Mouse (Mus musculus): ENCODE measurements at regions not wholly inside any gene's neighbourhood (a gene's known extent, or its start where the extent isn't known, plus 50 kb on each side); places are given as distances from the start of the nearest gene placed in this dataset.

DNA sequence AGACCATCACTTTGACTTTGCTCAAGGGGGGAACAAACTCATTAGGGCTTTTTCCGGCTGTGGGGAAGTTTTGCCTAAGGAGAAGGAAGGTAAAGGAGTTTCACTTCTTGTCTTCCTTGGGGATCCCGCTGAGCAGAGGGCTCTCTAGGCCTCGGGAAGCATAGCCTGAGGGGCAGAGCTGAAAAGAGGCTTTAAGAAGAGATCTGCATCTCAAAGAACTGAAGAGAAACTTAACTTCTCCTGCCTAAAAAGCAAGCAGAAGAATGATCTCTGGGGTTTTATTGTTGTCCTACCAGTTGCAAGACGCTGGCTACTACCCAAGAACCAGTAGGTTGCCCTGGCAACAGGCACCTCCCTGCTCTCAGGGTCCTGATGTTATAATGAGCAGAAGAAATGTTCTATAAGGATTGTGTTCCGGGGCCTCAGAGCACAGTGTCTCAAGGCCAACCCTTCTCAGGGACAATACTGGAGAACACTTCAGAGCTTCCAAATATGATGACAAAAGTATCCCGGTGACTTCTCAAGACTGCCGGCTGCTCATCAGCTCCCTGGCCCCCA, 547.8 kb downstream of the Tmem132b start:
- H3K9me3 ChIP-seq (ENCODE audit: control insufficient read depth, low read length): no peaks in the 10 kb centered on the region; the same call in 1 of the 2 replicates
- no peak overlapping the region for H3K27ac ChIP-seq (ENCODE audit: low read length)
- no peak overlapping the region for H3K9ac ChIP-seq (ENCODE audit: low read depth, low read length)
- no peaks in the 10 kb centered on the region for H3K36me3 ChIP-seq (ENCODE audit: control insufficient read depth, insufficient read depth, low read length)
- WGBS: 54% methylated on average over 7 of the region's 7 CpGs
- no peak overlapping the region for H3K4me3 ChIP-seq (ENCODE audit: low read length)
- no peaks in the 10 kb centered on the region for H3K27me3 ChIP-seq (replicated peaks; ENCODE audit: control insufficient read depth, insufficient read depth, low read length)
- no peaks in the 10 kb centered on the region for H3K4me1 ChIP-seq (ENCODE audit: control insufficient read depth, insufficient read depth, low read length)
- ATAC-seq: no peak
- H3K4me2 ChIP-seq (ENCODE audit: low read depth, low read length): no peak overlapping the region

DNA sequence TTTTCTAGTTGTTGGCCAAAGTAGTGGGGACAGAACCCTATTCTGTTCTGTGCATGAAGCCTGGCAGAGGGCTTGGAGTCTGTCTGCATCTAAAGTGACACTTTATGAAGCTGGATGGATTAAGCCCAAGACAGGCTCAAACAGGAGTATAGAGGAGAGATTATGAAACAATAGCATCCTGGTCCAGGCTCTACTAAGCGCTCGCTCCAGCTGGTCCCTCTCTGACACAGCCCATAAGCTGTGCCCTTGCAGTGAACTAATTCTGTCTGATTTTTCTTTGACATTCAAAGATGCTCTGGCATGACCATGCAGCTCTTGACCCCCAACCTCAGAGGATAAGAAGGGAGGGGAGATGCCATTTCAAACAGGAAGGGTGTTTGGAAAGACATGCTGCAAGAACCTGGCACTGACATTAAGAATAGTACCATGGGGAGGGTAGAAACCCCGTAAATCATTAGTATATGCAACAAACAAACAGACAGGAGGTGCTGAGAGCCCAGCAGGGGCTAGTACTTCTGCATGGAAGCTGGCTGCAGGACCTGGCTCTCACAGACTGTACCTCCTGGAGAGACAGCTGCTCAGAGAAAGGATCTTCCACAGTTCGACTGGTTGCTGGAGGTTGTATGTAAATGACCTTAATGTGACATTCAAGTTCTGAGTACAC, 556.8 kb downstream of the Tmem132b start:
- no peak overlapping the region for H3K27ac ChIP-seq (ENCODE audit: low read length)
- H3K27me3 ChIP-seq (replicated peaks; ENCODE audit: control insufficient read depth, insufficient read depth, low read length): no peaks in the 10 kb centered on the region
- H3K36me3 ChIP-seq (ENCODE audit: control insufficient read depth, insufficient read depth, low read length): no peaks in the 10 kb centered on the region
- 64% methylated on average over 4 of the region's 4 CpGs for WGBS
- H3K9ac ChIP-seq (ENCODE audit: low read depth, low read length): no peak overlapping the region
- no peaks in the 10 kb centered on the region for H3K4me1 ChIP-seq (ENCODE audit: control insufficient read depth, insufficient read depth, low read length)
- no peaks in the 10 kb centered on the region for H3K9me3 ChIP-seq (ENCODE audit: control insufficient read depth, low read length)
- H3K4me2 ChIP-seq (ENCODE audit: low read depth, low read length): no peak overlapping the region
- no peak overlapping the region for H3K4me3 ChIP-seq (ENCODE audit: low read length)
- no peak for ATAC-seq

DNA sequence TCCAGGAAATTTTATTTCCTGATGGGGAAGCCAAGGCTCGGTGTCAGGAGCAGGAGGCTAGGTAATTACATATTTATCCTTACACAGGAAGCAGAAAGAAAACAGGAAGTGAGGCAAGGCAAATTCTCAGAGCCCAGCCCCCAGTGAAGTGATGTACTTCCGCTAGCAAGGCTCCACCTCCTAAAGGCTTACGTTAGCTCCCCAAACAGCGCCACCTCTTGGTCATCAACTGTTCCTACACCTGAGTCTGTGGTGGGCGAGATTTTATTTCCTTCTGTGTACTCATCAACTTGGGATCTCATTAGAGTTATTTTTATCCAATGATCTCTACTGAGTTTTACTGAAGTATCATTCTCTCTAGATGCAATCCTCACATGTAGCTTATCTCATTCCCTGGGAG, 561.6 kb downstream of the Tmem132b start:
- H3K4me2 ChIP-seq (ENCODE audit: low read depth, low read length): no peak overlapping the region
- no peaks in the 10 kb centered on the region for H3K27me3 ChIP-seq (replicated peaks; ENCODE audit: control insufficient read depth, insufficient read depth, low read length)
- H3K9me3 ChIP-seq (ENCODE audit: control insufficient read depth, low read length): no peaks in the 10 kb centered on the region
- H3K4me3 ChIP-seq (ENCODE audit: low read length): no peak overlapping the region
- no peaks in the 10 kb centered on the region for H3K4me1 ChIP-seq (ENCODE audit: control insufficient read depth, insufficient read depth, low read length)
- no peak overlapping the region for H3K9ac ChIP-seq (ENCODE audit: low read depth, low read length)
- ATAC-seq: no peak
- H3K27ac ChIP-seq (ENCODE audit: low read length): no peak overlapping the region
- 80% methylated on average over 5 of the region's 5 CpGs for WGBS
- H3K36me3 ChIP-seq (ENCODE audit: control insufficient read depth, insufficient read depth, low read length): no peaks in the 10 kb centered on the region

DNA sequence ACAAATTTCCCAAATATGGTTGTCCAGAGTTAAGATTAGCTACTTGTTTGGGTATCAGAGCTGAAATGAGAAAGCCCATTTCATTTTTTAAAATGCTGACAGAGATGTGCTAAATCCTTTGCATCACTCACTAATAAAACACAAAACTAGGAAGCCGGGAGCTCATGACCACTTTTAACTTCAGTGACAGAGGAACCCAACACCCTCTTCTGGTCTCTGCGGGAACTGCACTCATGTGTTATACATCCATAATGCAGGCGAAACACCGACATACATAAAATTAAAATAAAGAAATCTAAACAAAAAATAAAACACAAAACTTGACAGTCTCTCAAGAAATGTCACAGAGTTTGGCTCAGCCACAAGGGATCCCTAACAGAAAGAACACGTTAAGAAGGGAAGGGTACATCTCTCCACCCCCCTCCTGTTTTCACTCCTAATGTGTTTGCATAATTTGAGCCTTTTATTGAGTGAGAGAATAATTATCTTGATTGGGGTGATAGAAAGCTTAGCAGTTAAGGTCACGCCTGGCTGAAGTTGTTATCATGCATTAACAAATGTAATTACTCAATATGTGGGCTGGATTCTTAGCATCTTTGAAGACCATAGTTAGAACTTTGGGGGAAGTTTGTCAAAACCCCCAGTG, 565.2 kb downstream of the Tmem132b start:
- no peak for ATAC-seq
- no peaks in the 10 kb centered on the region for H3K4me1 ChIP-seq (ENCODE audit: control insufficient read depth, insufficient read depth, low read length)
- no peaks in the 10 kb centered on the region for H3K27me3 ChIP-seq (replicated peaks; ENCODE audit: control insufficient read depth, insufficient read depth, low read length)
- no peaks in the 10 kb centered on the region for H3K36me3 ChIP-seq (ENCODE audit: control insufficient read depth, insufficient read depth, low read length)
- no peak overlapping the region for H3K4me2 ChIP-seq (ENCODE audit: low read depth, low read length)
- H3K4me3 ChIP-seq (ENCODE audit: low read length): no peak overlapping the region
- H3K27ac ChIP-seq (ENCODE audit: low read length): no peak overlapping the region
- H3K9ac ChIP-seq (ENCODE audit: low read depth, low read length): no peak overlapping the region
- 74% methylated on average over 6 of the region's 6 CpGs for WGBS
- no peaks in the 10 kb centered on the region for H3K9me3 ChIP-seq (ENCODE audit: control insufficient read depth, low read length)

- H3K4me3 ChIP-seq (ENCODE audit: low read length): no peak overlapping the region
Observed at GRCm38 (mm10) chr5:126097262-126097628, 565.7 kb downstream of the Tmem132b start.

GRCm38 (mm10) chr5:126098433-126098832, 566.9 kb downstream of the Tmem132b start:
- no peak overlapping the region for H3K9ac ChIP-seq (ENCODE audit: low read depth, low read length)
- H3K36me3 ChIP-seq (ENCODE audit: control insufficient read depth, insufficient read depth, low read length): no peaks in the 10 kb centered on the region
- 55% methylated on average over 7 of the region's 7 CpGs for WGBS
- no peak overlapping the region for H3K4me2 ChIP-seq (ENCODE audit: low read depth, low read length)
- H3K4me3 ChIP-seq (ENCODE audit: low read length): no peak overlapping the region
- no peaks in the 10 kb centered on the region for H3K9me3 ChIP-seq (ENCODE audit: control insufficient read depth, low read length)
- ATAC-seq: no peak
- H3K27me3 ChIP-seq (replicated peaks; ENCODE audit: control insufficient read depth, insufficient read depth, low read length): no peaks in the 10 kb centered on the region
- no peaks in the 10 kb centered on the region for H3K4me1 ChIP-seq (ENCODE audit: control insufficient read depth, insufficient read depth, low read length)
- H3K27ac ChIP-seq (ENCODE audit: low read length): no peak overlapping the region

More at GRCm38 (mm10) chr5:126097262-126097628, 565.7 kb downstream of the Tmem132b start:
- H3K27me3 ChIP-seq (replicated peaks; ENCODE audit: control insufficient read depth, insufficient read depth, low read length): no peaks in the 10 kb centered on the region
- H3K4me1 ChIP-seq (ENCODE audit: control insufficient read depth, insufficient read depth, low read length): no peaks in the 10 kb centered on the region
- no peaks in the 10 kb centered on the region for H3K9me3 ChIP-seq (ENCODE audit: control insufficient read depth, low read length)
- no peak overlapping the region for H3K9ac ChIP-seq (ENCODE audit: low read depth, low read length)
- H3K4me2 ChIP-seq (ENCODE audit: low read depth, low read length): no peak overlapping the region
- H3K27ac ChIP-seq (ENCODE audit: low read length): no peak overlapping the region
- H3K36me3 ChIP-seq (ENCODE audit: control insufficient read depth, insufficient read depth, low read length): no peaks in the 10 kb centered on the region
- no peak for ATAC-seq

DNA sequence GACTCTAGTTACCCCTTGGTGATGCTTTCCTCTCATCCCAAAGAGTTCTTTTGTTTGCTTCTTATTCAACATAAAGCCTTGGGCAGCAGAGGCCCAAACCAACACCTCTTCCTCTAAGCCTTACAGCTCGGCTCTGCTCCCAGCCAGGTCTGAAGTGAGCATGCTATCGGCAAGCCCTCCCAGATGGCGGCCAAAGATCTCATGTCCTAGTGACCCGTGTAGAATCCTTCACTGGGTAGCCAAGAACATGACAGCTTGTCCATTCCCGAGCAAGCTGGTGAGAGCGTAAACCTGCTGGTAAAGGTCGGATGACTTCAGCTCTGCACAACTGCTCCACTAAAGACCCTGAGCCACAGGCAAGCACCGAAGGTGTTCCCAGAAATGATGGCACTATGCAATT, 568.4 kb downstream of the Tmem132b start:
- H3K4me2 ChIP-seq (ENCODE audit: low read depth, low read length): no peak overlapping the region
- H3K27ac ChIP-seq (ENCODE audit: low read length): no peak overlapping the region
- no peak overlapping the region for H3K4me3 ChIP-seq (ENCODE audit: low read length)
- no peaks in the 10 kb centered on the region for H3K9me3 ChIP-seq (ENCODE audit: control insufficient read depth, low read length)
- ATAC-seq: no peak
- H3K27me3 ChIP-seq (replicated peaks; ENCODE audit: control insufficient read depth, insufficient read depth, low read length): no peaks in the 10 kb centered on the region
- no peak overlapping the region for H3K9ac ChIP-seq (ENCODE audit: low read depth, low read length)
- WGBS: 87% methylated on average over 8 of the region's 8 CpGs
- H3K4me1 ChIP-seq (ENCODE audit: control insufficient read depth, insufficient read depth, low read length): no peaks in the 10 kb centered on the region
- H3K36me3 ChIP-seq (ENCODE audit: control insufficient read depth, insufficient read depth, low read length): no peaks in the 10 kb centered on the region

DNA sequence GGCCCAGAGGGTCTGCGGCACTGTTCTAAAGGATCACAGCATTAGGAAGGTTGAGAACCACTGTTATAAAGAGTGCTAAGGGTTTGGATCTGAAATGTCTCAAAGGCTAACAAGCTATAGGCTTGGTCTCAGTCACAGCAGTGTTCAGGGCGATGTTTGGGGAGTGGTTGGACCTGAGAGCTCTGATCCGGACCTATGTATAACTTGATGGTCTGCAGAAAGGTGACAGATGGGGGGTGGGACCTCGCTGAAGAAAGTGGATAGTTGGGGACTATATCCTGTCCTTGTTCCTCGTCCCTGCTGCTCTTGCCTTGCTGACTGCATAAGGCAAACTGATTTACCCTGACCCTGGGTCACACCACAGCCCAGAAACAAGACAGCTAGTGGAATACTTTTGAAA, 572.9 kb downstream of the Tmem132b start:
- no peak overlapping the region for H3K4me2 ChIP-seq (ENCODE audit: low read depth, low read length)
- no peaks in the 10 kb centered on the region for H3K27me3 ChIP-seq (replicated peaks; ENCODE audit: control insufficient read depth, insufficient read depth, low read length)
- H3K9ac ChIP-seq (ENCODE audit: low read depth, low read length): no peak overlapping the region
- no peaks in the 10 kb centered on the region for H3K4me1 ChIP-seq (ENCODE audit: control insufficient read depth, insufficient read depth, low read length)
- H3K9me3 ChIP-seq (ENCODE audit: control insufficient read depth, low read length): no peaks in the 10 kb centered on the region
- H3K36me3 ChIP-seq (ENCODE audit: control insufficient read depth, insufficient read depth, low read length): no peaks in the 10 kb centered on the region
- H3K4me3 ChIP-seq (ENCODE audit: low read length): no peak overlapping the region
- no peak overlapping the region for H3K27ac ChIP-seq (ENCODE audit: low read length)
- 67% methylated on average over 5 of the region's 5 CpGs for WGBS
- no peak for ATAC-seq

DNA sequence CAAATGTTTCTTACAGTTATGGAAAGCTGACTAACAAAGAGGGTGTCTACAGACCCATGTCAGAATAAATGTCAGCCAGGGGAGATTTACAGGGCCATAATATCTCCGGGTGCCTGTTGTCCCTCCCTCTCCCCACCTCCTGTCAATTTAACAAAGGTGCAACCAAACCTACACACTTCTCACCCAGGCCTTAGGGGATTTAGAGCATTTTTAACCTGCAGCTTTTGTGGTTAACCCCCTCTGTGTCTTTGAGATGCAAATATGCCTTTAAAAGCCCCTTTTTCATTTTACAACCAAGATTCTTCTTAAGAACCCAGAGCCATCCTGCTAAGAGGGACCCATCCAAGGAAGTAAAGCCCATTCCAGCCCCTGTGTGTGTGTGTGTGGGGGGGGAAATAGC, 573.3 kb downstream of the Tmem132b start:
- Histone ChIP-seq H3K36me3 (ENCODE audit: control insufficient read depth, insufficient read depth, low read length) (no peaks in the 10 kb centered on the region), H3K9me3 (ENCODE audit: control insufficient read depth, low read length) (no peaks in the 10 kb centered on the region), H3K27ac (ENCODE audit: low read length) (no peak overlapping the region), H3K27me3 (replicated peaks; ENCODE audit: control insufficient read depth, insufficient read depth, low read length) (no peaks in the 10 kb centered on the region), H3K4me3 (ENCODE audit: low read length) (no peak overlapping the region), H3K9ac (ENCODE audit: low read depth, low read length) (no peak overlapping the region), H3K4me2 (ENCODE audit: low read depth, low read length) (no peak overlapping the region), H3K4me1 (ENCODE audit: control insufficient read depth, insufficient read depth, low read length) (no peaks in the 10 kb centered on the region)
- no peak for ATAC-seq
- 45% methylated on average over 1 of the region's 1 CpGs for WGBS
